Comparison of ENCODE assay signal across 14 mouse cellular contexts in genomic region chr3:28340071-28340470, GRCm38 (mm10).
"Had no signal": no experiment of that assay in that cellular context is flagged by ENCODE, and none has a peak within 500 bp of the region (broad histone marks: within the 10 kb centered on the region; RNA-seq: fewer than 3 reads in every experiment).

No protein-coding gene starts in this region.

- H3K27ac ChIP-seq: limb, embryonic 13.5 days; liver, embryonic 14.5 days; midbrain, embryonic 15.5 days; neural tube, embryonic 13.5 days had no signal

- H3K4me3 ChIP-seq: limb, embryonic 13.5 days; midbrain, embryonic 15.5 days; neural tube, embryonic 13.5 days had no signal

- DNase-seq: kidney, adult 18-20 months; kidney, postnatal 10 days; kidney, postnatal 4 days; left cerebral cortex, postnatal 4 days; lung, adult 18-20 months; lung, postnatal 36 days; right cerebral cortex, adult 18-20 months; right cerebral cortex, postnatal 25 days; thymus, postnatal 4 days had no signal

- ATAC-seq: inflammation-experienced regulatory T-cells, adult 6 months; midbrain, embryonic 15.5 days had no signal
